Mouse (Mus musculus) cerebellum, postnatal 14 days (tissue): ENCODE measurements around the gene Cmpk2.
A peak's percentile ranks its signal among the peaks of the same experiment; 100 is the strongest.
"Not testable (repeated sequence)": the region's sequence is repeated elsewhere in the genome, so short reads cannot be mapped to it uniquely, and the experiment has no call there.

Source experiments
- DNase-seq, 2 experiments: peaks; one replicate each; pipeline ENCODE4 v3.0.0; 2021; ENCODE audit warnings: mixed read lengths in 2 of 2

The Cmpk2 gene

DNA sequence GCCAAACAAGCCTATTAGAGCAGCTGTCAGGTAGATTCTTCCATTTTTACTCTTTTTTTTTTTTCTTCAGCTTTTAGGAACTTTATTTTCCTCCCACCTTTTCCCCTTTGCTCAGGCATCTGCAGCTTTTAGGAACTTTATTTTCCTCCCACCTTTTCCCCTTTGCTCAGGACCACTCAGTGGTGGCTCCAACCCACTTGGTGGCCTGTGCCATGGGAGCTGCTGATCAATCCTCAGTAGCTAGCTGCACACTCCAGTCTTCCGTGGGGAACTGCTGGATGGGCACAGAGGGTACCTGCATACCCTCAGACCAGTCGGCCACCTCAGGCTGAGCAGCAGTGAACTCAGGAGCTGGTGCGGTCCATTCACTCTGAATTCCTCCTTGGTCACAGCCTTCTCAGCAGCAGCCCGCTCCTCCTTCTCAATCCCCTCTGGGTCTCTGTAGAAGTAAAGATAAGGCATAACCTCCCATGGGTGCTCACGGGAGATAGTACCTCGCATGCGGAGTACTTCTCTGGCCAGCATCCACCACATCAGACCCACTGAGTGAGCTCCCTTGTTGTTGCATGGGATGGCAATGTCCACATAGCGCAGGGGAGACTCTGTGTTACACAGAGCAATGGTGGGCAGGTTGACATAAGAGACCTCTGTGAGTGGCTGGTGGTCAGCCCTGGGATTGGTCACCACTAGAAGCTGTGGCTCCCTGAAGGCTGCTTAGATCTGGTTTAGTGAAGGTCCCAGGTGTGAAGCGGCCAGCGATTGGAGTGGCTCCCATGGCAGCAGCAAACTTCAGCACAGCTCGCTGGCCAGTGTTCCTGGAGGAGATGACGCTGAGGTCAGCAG, 17.0 kb downstream of the Cmpk2 start:
- DNase-seq, result not testable (repeated sequence)

GRCm38 (mm10) chr12:26487874-26488616, 19.0 kb downstream of the Cmpk2 start:
- DNase-seq, result peak; percentile 45 to 56

GRCm38 (mm10) chr12:26488617-26489274, 19.7 kb downstream of the Cmpk2 start:
- DNase-seq, result no peak

GRCm38 (mm10) chr12:26489942-26490341, 20.9 kb downstream of the Cmpk2 start:
- DNase-seq, result no peak

- DNase-seq, result no peak
Measured at GRCm38 (mm10) chr12:26501042-26501441, 32.0 kb downstream of the Cmpk2 start.

- DNase-seq, result no peak
Measured at GRCm38 (mm10) chr12:26510971-26511370, 42.0 kb downstream of the Cmpk2 start.

GRCm38 (mm10) chr12:26518206-26518605, 49.2 kb downstream of the Cmpk2 start:
- no peak for DNase-seq

DNA sequence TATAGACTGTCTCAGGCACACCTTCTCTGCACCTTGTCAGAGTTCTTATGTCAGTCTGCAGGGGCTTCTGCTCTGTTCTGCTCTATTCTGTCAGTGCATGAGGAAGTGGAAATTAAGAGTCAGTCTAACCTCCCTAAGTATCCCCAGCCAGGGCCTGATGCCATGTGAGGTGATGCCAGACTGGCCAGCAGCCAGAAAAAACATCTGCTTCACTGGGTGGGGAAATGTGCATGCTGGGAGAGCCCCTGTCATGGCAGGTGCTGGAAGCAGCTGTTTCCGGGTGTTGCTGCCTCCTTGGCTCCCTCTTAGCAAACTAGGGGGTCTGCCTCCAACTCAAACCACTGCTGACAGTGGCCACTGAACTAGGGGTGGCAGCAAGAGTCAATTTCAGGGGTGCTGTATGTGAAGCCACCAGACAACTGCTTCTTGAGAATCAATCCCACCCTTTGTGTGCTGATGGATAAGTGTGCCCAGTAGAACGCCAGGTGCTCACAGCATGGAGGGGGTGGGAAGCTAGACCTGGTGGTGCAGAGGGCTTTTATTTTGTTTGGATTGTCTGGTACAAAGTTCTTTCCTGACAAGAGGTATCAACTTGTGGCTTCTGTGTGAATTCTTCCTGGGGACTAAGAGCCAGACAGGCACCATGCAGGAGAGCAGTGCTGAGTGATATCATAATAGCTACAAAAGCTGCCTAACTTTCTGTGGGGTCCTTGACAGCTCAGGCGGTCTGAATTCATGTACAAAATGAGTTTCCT, 56.1 kb downstream of the Cmpk2 start:
- peak; percentile 69 to 81 for DNase-seq

- DNase-seq, result peak; percentile 45 to 54
Measured at GRCm38 (mm10) chr12:26525698-26526026, 56.7 kb downstream of the Cmpk2 start.
